Mouse (Mus musculus) ES-E14 (cell line): ENCODE measurements at regions not wholly inside any gene's neighbourhood (a gene's known extent, or its start where the extent isn't known, plus 50 kb on each side); places are given as distances from the start of the nearest gene placed in this dataset.

Experiments
- DNase-seq: peaks from one replicate; pipeline ENCODE4 v3.0.0-alpha.2; 2013; ENCODE audit warnings: low read depth, low spot score
- H3K27ac ChIP-seq: 2 replicates; pipeline ENCODE4 v1.5.1; 2012; ENCODE audit warnings: low read depth, mild to moderate bottlenecking, low read length, moderate library complexity, mixed read lengths; ENCODE audit not compliant: poor library complexity, insufficient read depth, severe bottlenecking
- H3K36me3 ChIP-seq: 2 replicates; pipeline ENCODE4 v1.6.1; 2012; ENCODE audit warnings: mild to moderate bottlenecking, low read length, moderate library complexity, mixed read lengths; ENCODE audit not compliant: control insufficient read depth, poor library complexity, insufficient read depth, severe bottlenecking
- H3K4me1 ChIP-seq, 2 experiments: fragments of 150-350 bp in 1 of 2; sonication (generic) in 1 of 2; 2 replicates each; pipeline ENCODE4 v1.6.1; 2012; ENCODE audit warnings: low read length in 2 of 2, mild to moderate bottlenecking in 1 of 2, mixed read lengths in 1 of 2; ENCODE audit not compliant: control insufficient read depth in 2 of 2, insufficient read depth in 2 of 2, poor library complexity in 1 of 2
- H3K4me3 ChIP-seq, 2 experiments: fragments of 150-350 bp in 1 of 2; sonication (generic) in 1 of 2; 2 replicates each; pipeline ENCODE4 v1.5.1; 2012; ENCODE audit warnings: low read length in 2 of 2, low read depth in 1 of 2, mild to moderate bottlenecking in 1 of 2, mixed read lengths in 1 of 2; ENCODE audit not compliant: insufficient read depth in 1 of 2, poor library complexity in 1 of 2, severe bottlenecking in 1 of 2
- H3K9ac ChIP-seq: 2 replicates; pipeline ENCODE4 v1.6.1; 2012; ENCODE audit warnings: low read depth, mild to moderate bottlenecking, low read length, mixed read lengths; ENCODE audit not compliant: poor library complexity, insufficient read depth, severe bottlenecking
- H3K9me3 ChIP-seq: fragments of 150-350 bp; sonication (generic); 2 replicates; pipeline ENCODE4 v1.6.1; 2012; ENCODE audit warnings: low read depth, mild to moderate bottlenecking, low read length; ENCODE audit not compliant: control insufficient read depth, insufficient read depth
- CHD2 ChIP-seq: IDR thresholded peaks from 2 replicates; pipeline ENCODE4 v1.6.1; 2014; ENCODE audit warnings: mild to moderate bottlenecking, low read depth, low read length, inconsistent platforms
- HCFC1 ChIP-seq: IDR thresholded peaks from 2 replicates; pipeline ENCODE4 v1.6.1; 2012; ENCODE audit warnings: low read length, inconsistent platforms, borderline replicate concordance; ENCODE audit not compliant: insufficient read depth
- MAFK ChIP-seq: IDR thresholded peaks from 2 replicates; pipeline ENCODE4 v1.6.1; 2014; ENCODE audit warnings: mild to moderate bottlenecking, low read depth, low read length, inconsistent platforms; ENCODE audit not compliant: insufficient read depth
- ZC3H11A ChIP-seq: IDR thresholded peaks from 2 replicates; pipeline ENCODE4 v1.6.1; 2012; ENCODE audit warnings: low read depth, mild to moderate bottlenecking, inconsistent platforms, low read length, borderline replicate concordance
- ZNF384 ChIP-seq: IDR thresholded peaks from 2 replicates; pipeline ENCODE4 v1.6.1; 2012; ENCODE audit warnings: low read depth, low read length, inconsistent platforms
- in situ Hi-C, 2 experiments: fragments of 600-800 bp; cut with MboI; formaldehyde crosslinking; loops; one replicate each; pipeline ENCODE4 v1.15.1; 2025; ENCODE audit warnings: low sequenced_read_pairs in 2 of 2, inconsistent platforms in 1 of 2; ENCODE audit not compliant: unreplicated experiment in 2 of 2

DNA sequence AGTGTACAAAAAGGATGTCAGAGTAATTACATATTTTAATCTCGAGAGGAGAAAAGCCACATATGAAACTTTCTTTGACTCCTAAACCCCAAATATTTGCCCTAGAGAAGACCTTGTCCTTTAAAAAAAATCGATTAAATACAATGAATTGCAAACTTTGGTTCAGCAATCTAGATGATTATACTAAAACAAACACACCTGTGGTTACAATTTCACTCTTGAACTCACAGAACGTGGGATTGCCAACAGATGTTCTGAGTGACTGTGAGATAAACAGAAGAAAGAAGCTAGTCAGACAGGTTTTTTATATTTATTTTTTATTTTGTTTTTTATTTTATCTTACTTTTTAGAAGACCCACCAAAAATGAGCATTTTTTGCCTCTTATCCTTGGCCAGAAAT lies 2032.9 kb upstream of the Cdh20 start:
- Histone ChIP-seq H3K9me3 (no peaks in the 10 kb centered on the region), H3K4me1 (no peaks in the 10 kb centered on the region), H3K27ac (no peak overlapping the region), H3K4me3 (no peak overlapping the region), H3K36me3 (no peaks in the 10 kb centered on the region), H3K9ac (no peak overlapping the region)
- DNase-seq: no peak
- in situ Hi-C loops: no loop called here
- no peak for TF ChIP-seq ZC3H11A
- no peak for TF ChIP-seq MAFK
- no peak for TF ChIP-seq ZNF384
- no peak for TF ChIP-seq CHD2
- TF ChIP-seq HCFC1: no peak

DNA sequence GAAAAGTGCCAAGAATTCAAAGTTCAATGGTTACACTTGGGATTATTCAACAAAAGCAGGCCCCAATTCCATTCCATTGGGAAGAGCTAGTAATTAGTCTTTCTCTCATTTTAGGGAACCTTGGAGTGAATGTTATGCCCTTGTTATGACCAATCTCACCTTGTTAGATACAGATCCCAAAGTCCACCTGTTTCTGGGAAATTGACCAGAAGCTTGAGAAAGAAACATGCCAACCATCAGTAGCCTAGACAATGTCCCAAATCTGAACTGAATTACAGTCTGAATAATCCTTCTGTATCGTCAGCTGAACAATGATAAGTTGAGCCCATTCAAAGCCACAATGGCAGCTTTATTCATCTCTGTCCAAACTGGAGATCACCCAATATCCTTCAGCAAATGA lies 2010.4 kb upstream of the Cdh20 start:
- no peak overlapping the region for H3K4me3 ChIP-seq
- no peaks in the 10 kb centered on the region for H3K36me3 ChIP-seq
- DNase-seq: no peak
- no peaks in the 10 kb centered on the region for H3K4me1 ChIP-seq
- TF ChIP-seq MAFK (no peak), ZC3H11A (no peak), CHD2 (no peak), ZNF384 (no peak)
- H3K9ac ChIP-seq: no peak overlapping the region
- H3K27ac ChIP-seq: no peak overlapping the region
- in situ Hi-C loops: no loop called here
- no peaks in the 10 kb centered on the region for H3K9me3 ChIP-seq
